8 mouse cellular contexts compared by ENCODE assay signal in the genomic region with DNA sequence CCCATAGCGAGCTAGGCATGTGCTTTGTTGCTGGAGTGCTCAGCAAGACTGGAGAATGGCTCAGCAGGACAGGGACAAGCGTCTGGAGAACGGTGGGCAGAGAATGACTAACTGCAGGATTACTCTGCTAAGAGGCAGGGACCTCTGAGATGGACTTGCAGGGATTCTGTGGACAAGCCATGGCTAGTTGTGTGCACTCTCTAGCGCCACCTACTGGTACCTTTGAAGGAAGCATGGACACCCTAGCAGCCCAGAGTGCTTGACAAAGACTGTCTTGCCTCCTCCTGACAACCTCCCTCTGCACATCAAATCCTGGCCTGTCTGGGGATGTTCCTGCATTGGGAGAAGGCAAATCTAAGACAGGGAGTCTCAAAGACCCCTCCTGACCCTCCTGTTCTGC.
DNase-seq lines count a peak whose midpoint lies in the region; ATAC-seq lines count a peak whose summit lies in the region.

No protein-coding gene starts in this region.

- no peak for ATAC-seq in CD4-positive, CD25-positive, alpha-beta regulatory T cell, adult 4 months
- peak; percentile 62 for ATAC-seq in frontal cortex, adult (ENCODE audit: low TSS enrichment)

- DNase-seq in CD4-positive, CD25-positive, alpha-beta regulatory T cell, adult 2 months (ENCODE audit: low read depth, low spot score): peak; percentile 57
- DNase-seq in Muller cell, postnatal 12 days (ENCODE audit: inconsistent ontology term): peak; percentile 59
- DNase-seq in cerebellum, adult 9-10 months: peak; percentile 71
- DNase-seq in kidney, postnatal 14 days: peak; percentile 54
- peak; percentile 23 for DNase-seq in lung, postnatal 25 days (ENCODE audit: low spot score)
- peak; percentile 56 for DNase-seq in right cerebral cortex, postnatal 14 days
